Mouse (Mus musculus) heart, adult 2 months (tissue): ENCODE measurements around the gene Rasgrf2. TPM values are rescaled to one million over a fixed set of nuclear protein-coding genes. Genes with fewer than 3 reads are reported as not detected.

Source experiments
- DNase-seq, 2 experiments: peaks; one replicate each; pipeline ENCODE4 v3.0.0; 2021
- H3K27ac ChIP-seq: fragments of 200-600 bp; 2 replicates; pipeline ENCODE4 v1.8.1; 2022
- H3K27me3 ChIP-seq: fragments of 200-500 bp; 2 replicates; pipeline ENCODE4 v1.6.1; 2012; ENCODE audit warnings: mild to moderate bottlenecking, low read length, inconsistent platforms, mixed read lengths; ENCODE audit not compliant: control insufficient read depth, insufficient read depth
- H3K36me3 ChIP-seq: fragments of 200-500 bp; 2 replicates; pipeline ENCODE4 v1.6.1; 2012; ENCODE audit warnings: low read length, inconsistent platforms; ENCODE audit not compliant: control insufficient read depth, insufficient read depth
- H3K4me1 ChIP-seq: fragments of 200-500 bp; 2 replicates; pipeline ENCODE4 v1.6.1; 2011; ENCODE audit warnings: low read length; ENCODE audit not compliant: control insufficient read depth, insufficient read depth
- H3K4me3 ChIP-seq: fragments of 200-600 bp; 2 replicates; pipeline ENCODE4 v1.8.1; 2022
- H3K79me2 ChIP-seq: fragments of 200-500 bp; replicated peaks from 2 replicates; pipeline ENCODE4 v1.6.1; 2012; ENCODE audit warnings: mild to moderate bottlenecking, inconsistent platforms, low read length, moderate library complexity, mixed read lengths; ENCODE audit not compliant: control insufficient read depth, insufficient read depth
- H3K9ac ChIP-seq: fragments of 200-500 bp; 2 replicates; pipeline ENCODE4 v1.6.1; 2012; ENCODE audit warnings: low read depth, mild to moderate bottlenecking, control low read depth, inconsistent platforms, low read length, mixed read lengths
- CTCF ChIP-seq: fragments of 200-600 bp; IDR thresholded peaks from 2 replicates; pipeline ENCODE4 v1.8.1; 2022; ENCODE audit warnings: antibody characterized with exemption, mild to moderate bottlenecking, moderate library complexity
- EP300 ChIP-seq: fragments of 200-500 bp; IDR thresholded peaks from 2 replicates; pipeline ENCODE4 v1.6.1; 2011; ENCODE audit warnings: low read depth, low read length, control low read depth; ENCODE audit not compliant: insufficient read depth
- POLR2A ChIP-seq: fragments of 200-500 bp; IDR thresholded peaks from 2 replicates; pipeline ENCODE4 v1.6.1; 2011; ENCODE audit warnings: mild to moderate bottlenecking, low read depth, low read length, control low read depth; ENCODE audit not compliant: insufficient read depth
- WGBS: fragments of 180-500 bp; shearing (Covaris S2); methylation state at CpG from one replicate; pipeline ENCODE4 v1.1.7; 2018; 5-methylcytosine and 5-hydroxymethylcytosine counted together
- intact Hi-C: fragments of 180-260 bp; cut with DNase I; formaldehyde crosslinking; loops from one replicate; pipeline ENCODE4 v1.15.1; 2025
- polyA plus RNA-seq: library from polyadenylated mRNA; depleted of rRNA; stranded (reverse); fragments of >200 nt; gene quantifications from 2 replicates; pipeline ENCODE4 v1.2.3, GENCODE M21; 2012
- total RNA-seq, 2 experiments: library from RNA; stranded (reverse); gene quantifications; 2 replicates each; pipeline ENCODE4 v1.2.3; 2021

Rasgrf2 gene
- total and polyA plus RNA-seq, 3 experiments: 6.4 to 11.5 (median 10.2) TPM

DNA sequence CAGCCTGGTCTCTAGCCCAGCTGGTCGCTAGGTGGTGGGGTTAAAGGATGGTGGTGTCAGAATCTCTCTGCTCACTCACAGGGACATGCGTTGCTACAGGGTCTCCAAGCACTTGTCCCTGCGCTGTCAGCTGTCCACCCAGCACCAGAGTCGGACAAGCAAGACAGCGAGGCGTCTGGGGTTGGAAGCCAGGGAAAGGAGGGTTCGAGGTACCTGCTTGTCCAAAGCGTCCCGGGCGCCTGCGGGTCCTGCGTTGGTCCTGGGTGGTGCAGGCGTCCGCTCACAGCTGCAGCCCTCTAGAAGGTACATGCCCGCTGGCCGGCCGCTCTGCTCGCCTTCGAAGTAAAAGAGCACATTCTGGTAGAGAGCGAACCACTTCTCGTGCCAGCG is 467 bp downstream of the Rasgrf2 start:
- peak; percentile 26 to 50 for DNase-seq
- 10% methylated on average over 22 of the region's 22 CpGs for WGBS
- peaks cover 4% of the 10 kb centered on the region; the same call in 1 of the 2 replicates for H3K27me3 ChIP-seq
- intact Hi-C loops: loop anchor here (2.0 kb wide), 1 partner anchor 20 kb away; no protein-coding TSS in a partner anchor
- TF ChIP-seq POLR2A (no peak), EP300 (no peak), CTCF (peak; percentile 7; the same call in 1 of the 2 replicates)
- H3K27ac ChIP-seq: peak overlapping the region; percentile 82
- no peaks in the 10 kb centered on the region for H3K36me3 ChIP-seq
- peaks cover 1% of the 10 kb centered on the region for H3K4me1 ChIP-seq
- peak overlapping the region; percentile 94 for H3K9ac ChIP-seq
- peak overlapping the region; percentile 74 for H3K4me3 ChIP-seq
- peaks cover 2% of the 10 kb centered on the region; the same call in 1 of the 2 replicates for H3K79me2 ChIP-seq

DNA sequence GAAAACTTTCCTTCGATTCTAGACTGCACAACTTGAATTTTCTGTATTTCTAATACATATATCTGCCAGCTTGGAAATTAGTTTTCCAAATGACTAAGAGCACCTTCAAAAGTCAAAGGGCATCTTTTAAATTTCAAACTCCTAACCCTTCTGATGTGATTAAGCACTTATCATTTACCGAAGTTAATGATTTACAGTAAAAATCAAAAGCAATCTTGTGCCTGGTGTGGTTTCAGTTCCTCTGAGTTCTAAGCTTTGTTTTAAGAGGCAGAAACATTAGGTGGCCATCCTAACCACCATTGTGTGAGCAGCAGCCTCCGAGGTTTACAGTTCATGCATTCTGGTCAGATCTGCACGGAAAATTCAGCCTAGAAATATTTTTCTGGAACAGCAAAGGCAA is 1.6 kb downstream of the Rasgrf2 start:
- Histone ChIP-seq H3K27ac (peak overlapping the region; percentile 82; the same call in 1 of the 2 replicates), H3K27me3 (peaks cover 4% of the 10 kb centered on the region; the same call in 1 of the 2 replicates), H3K36me3 (no peaks in the 10 kb centered on the region), H3K4me3 (peak overlapping the region; percentile 74), H3K9ac (no peak overlapping the region), H3K79me2 (peaks cover 2% of the 10 kb centered on the region; the same call in 1 of the 2 replicates), H3K4me1 (peaks cover 1% of the 10 kb centered on the region)
- no peak for TF ChIP-seq POLR2A
- TF ChIP-seq EP300: no peak
- no peak for TF ChIP-seq CTCF
- DNase-seq: no peak
- WGBS: 80% methylated on average over 4 of the region's 4 CpGs
- intact Hi-C loops: loop anchor here (2.0 kb wide), 1 partner anchor 19 kb away; no protein-coding TSS in a partner anchor

DNA sequence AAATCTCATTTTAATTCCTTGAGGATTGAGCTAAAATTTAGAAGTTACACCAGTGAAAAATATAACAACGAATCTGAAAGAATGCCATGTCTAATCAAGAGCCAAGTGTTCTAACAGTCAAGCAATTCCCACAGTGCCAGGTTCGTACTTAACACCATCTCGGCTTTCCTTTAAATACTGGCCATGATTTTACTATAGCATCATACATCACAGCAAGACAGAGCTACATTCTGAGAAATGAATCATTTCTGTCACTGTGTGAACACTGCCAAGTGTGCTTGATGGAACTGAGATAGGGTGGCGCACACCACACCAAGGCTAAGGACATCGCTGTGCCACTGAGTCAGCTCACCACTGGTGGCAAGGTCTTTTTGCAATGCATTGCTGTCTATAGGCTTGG is 5.6 kb downstream of the Rasgrf2 start:
- no peaks in the 10 kb centered on the region for H3K36me3 ChIP-seq
- H3K4me3 ChIP-seq: no peak overlapping the region
- H3K79me2 ChIP-seq: no peaks in the 10 kb centered on the region; the same call in 1 of the 2 replicates
- no peak overlapping the region for H3K9ac ChIP-seq
- H3K4me1 ChIP-seq: peaks cover 1% of the 10 kb centered on the region
- intact Hi-C loops: no loop called here
- 86% methylated on average over 5 of the region's 5 CpGs for WGBS
- no peak for TF ChIP-seq EP300
- no peak overlapping the region for H3K27ac ChIP-seq
- no peak for DNase-seq
- H3K27me3 ChIP-seq: 0 out of 2 replicates have a peak, but pooled peaks cover 1% of the 10 kb centered on the region

DNA sequence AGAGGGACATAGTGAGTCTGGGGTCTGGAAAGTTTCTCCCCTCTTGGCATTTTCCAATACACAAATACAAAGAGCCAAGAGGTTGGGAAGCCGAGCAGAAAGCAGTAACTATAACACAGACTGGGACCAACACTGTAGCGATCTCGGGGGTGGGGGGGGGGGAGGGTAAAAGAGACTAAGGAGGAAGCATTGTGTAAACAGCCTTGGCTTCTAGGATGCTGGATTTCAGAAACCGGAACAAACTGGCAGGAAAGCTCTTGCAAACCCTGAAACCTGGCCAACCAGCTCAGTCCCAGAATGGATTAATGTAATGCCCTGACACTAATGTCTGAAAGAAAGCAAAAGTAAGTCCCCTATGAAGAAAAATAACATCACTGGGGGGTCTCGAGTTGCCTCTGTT is 11.8 kb downstream of the Rasgrf2 start:
- H3K4me1 ChIP-seq: no peaks in the 10 kb centered on the region
- TF ChIP-seq EP300: no peak
- TF ChIP-seq CTCF: no peak
- no peak overlapping the region; the same call in 1 of the 2 replicates for H3K27ac ChIP-seq
- 43% methylated on average over 5 of the region's 5 CpGs for WGBS
- intact Hi-C loops: no loop called here
- DNase-seq: no peak
- H3K9ac ChIP-seq: no peak overlapping the region
- H3K4me3 ChIP-seq: no peak overlapping the region
- no peaks in the 10 kb centered on the region for H3K79me2 ChIP-seq
- no peaks in the 10 kb centered on the region for H3K27me3 ChIP-seq
- no peaks in the 10 kb centered on the region for H3K36me3 ChIP-seq

DNA sequence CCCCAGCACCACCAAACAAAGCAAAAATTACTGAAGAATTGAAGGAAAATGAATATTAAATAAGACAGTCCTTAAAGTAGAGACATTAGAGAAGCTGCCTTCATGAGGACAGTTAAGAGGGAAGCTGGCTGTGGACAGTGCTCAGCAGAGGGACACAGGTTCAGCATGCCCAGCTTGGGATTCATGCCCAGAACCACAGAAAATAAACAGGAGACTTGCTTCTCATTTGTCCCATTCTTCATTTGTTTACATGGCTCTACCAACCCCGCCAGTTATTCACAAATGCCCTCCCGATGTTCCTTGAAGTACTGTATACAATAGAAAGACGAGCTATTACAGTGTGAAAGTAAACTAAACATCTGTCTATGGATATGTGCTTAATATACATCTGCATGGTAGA is 17.4 kb downstream of the Rasgrf2 start:
- WGBS: 71% methylated on average over 3 of the region's 3 CpGs
- Histone ChIP-seq H3K4me1 (peaks cover 4% of the 10 kb centered on the region), H3K9ac (no peak overlapping the region), H3K27ac (peak overlapping the region; percentile 47; the same call in 1 of the 2 replicates), H3K36me3 (peaks cover 2% of the 10 kb centered on the region), H3K4me3 (no peak overlapping the region), H3K79me2 (no peaks in the 10 kb centered on the region), H3K27me3 (no peaks in the 10 kb centered on the region)
- intact Hi-C loops: no loop called here
- TF ChIP-seq EP300: no peak
- TF ChIP-seq POLR2A: no peak
- TF ChIP-seq CTCF: no peak
- DNase-seq: no peak

DNA sequence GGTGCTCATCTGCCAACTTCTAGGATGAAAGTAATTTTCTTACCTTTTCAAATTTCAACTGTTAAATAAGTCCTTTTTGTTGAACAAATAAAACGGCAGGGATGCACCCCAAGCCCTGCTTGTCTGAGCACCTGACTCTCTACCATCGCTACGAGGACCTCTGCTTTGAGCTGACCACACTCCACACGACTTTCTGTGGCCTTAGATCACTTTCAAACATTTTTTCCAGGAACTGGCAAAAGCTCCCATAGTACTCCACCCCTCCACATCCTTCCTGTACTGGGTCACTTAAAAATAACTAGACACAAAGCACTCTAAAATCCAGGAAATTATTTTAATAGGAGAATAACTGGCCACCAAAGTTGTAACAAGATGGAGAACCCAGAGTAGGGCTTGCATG is 23.2 kb downstream of the Rasgrf2 start:
- Histone ChIP-seq H3K4me1 (peaks cover 22% of the 10 kb centered on the region), H3K9ac (0 out of 2 replicates have a peak overlapping the region, but pooled peaks have one; percentile 30), H3K27me3 (no peaks in the 10 kb centered on the region), H3K36me3 (peaks cover 21% of the 10 kb centered on the region), H3K27ac (peak overlapping the region; percentile 86), H3K79me2 (no peaks in the 10 kb centered on the region), H3K4me3 (no peak overlapping the region)
- 37% methylated on average over 4 of the region's 4 CpGs for WGBS
- peak in 1 of 2 experiments; percentile 29 for DNase-seq
- intact Hi-C loops: loop anchor here (2.0 kb wide), 1 partner anchor 13 kb away; no protein-coding TSS in a partner anchor
- TF ChIP-seq EP300 (0 out of 2 replicates have a peak, but pooled peaks have one; percentile 42), CTCF (no peak), POLR2A (peak; percentile 51; the same call in 1 of the 2 replicates)
